Mouse (Mus musculus) cerebellum, adult 9-11 months (tissue): Measurements from ENCODE around the gene Wnt3a.

Source experiments
- DNase-seq: peaks from one replicate; pipeline ENCODE4 v3.0.0; 2022

Gene Wnt3a

GRCm38 (mm10) chr11:59260706-59261493 lies 29.7 kb downstream of the Wnt3a start:
- DNase-seq = no peak

DNA sequence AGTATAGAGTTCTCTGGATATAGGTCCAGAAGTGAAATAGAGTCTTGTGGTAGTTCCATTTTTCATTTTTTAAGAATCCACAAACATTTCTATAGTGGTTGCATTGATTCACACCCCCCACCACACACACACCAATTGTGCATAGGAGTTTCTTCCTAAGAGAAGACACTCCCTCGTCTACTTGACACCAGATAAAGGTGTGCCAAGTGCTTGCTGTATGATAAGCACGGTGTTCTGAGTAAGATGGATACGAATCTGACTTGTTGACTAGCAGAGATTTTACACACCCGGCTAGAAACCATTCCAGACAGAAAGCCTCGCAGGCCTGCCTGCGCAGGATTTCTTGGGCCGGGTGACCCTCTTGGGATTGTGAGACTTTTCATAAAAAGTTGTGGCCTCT lies 30.9 kb downstream of the Wnt3a start:
- DNase-seq = no peak

GRCm38 (mm10) chr11:59248101-59248500 lies 42.5 kb downstream of the Wnt3a start:
- DNase-seq = no peak

DNA sequence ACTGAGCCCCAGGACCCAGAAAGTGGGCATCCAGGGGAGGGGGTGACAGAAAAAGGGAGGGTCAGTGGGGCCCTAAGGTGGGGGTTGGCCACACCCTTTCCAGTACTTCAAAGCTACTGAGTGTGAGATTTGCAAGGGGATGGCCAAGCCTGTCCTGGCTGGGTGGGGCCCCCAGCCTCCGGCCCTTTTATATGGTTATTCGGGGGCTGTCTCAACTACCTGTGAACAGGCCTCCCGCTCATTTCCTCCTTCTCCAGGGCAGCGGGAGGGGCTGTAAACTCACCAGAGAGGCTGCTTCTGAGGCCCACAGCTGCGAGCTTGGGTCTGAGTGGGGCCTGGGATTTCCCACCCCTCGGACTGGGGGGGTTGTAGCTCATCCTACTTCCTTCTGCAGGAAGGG lies 46.7 kb downstream of the Wnt3a start:
- no peak for DNase-seq

DNA sequence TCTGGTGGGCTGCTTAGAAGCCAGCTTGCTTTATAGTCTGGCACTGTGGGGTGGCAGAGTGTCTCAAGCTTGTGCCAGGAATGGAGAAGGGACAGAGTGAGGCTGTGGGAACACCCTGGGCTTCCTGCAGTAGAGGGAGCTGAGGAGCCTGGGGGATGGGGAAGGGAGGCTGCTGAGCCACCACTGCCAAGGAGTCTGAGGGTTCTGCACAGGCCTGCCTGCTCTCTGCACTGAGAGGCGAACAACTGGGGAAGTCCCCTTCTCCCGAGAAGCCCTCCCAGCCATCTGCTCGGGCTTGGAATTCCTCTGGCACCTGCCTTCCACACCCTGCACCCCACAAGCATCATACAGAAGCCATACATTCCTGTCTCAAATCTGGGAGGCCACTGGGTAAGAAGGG lies 48.7 kb downstream of the Wnt3a start:
- DNase-seq = no peak

DNA sequence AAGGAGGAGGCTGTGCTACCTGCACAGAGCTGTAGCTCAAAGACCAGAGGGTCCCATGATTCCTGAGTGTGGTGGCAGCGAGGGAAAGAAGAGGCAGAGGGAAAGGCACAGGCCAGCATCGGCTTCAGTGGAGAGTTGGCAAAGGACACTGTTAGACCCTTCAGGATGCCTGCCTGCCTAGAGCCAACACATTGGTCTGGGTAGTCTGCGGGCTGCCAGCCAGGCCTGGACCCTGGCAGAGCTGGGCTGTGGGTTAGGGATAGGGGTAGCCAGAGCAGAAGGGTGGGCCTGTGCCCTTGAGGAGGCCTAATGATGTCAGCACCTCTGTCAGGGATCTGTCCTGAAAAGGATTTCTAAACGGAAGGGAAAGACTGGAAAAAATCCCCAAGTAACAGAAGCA lies 50.8 kb downstream of the Wnt3a start:
- no peak for DNase-seq

GRCm38 (mm10) chr11:59239428-59239785 lies 51.1 kb downstream of the Wnt3a start:
- DNase-seq = no peak

- DNase-seq = peak; percentile 87
These were observed 51.8 kb downstream of the Wnt3a start for GRCm38 (mm10) chr11:59238525-59239427.

GRCm38 (mm10) chr11:59232797-59233196 lies 57.8 kb downstream of the Wnt3a start:
- no peak for DNase-seq

DNA sequence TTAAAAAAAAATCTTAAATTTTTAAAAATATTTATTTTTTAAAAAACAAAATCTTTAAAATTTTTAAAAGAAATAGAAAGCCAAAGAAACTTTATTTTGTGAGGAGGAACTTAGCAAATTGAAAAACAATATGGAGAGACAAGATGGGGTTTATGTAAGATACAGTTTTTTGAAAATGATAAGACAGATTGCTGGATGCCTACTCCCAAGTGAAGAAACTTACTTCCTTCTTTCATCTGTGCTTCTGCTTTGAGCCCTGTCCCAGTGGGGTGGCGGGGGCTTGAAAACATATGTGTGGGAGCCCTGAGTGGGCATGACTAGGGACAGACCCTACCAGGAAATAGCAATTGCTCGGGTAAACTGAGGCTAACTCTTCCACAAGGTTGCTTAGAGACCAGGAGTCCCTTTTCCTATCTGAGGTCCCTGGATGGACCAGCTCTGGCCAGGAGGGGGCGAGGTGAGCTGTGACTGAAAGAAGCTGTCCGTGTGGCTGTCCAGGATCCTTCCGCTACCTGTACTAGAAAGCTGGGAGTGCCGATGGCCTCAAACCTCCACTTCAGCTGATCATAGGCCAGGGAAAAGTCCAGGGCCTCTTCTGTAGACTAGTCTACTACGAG lies 60.3 kb downstream of the Wnt3a start:
- DNase-seq = peak; percentile 67

DNA sequence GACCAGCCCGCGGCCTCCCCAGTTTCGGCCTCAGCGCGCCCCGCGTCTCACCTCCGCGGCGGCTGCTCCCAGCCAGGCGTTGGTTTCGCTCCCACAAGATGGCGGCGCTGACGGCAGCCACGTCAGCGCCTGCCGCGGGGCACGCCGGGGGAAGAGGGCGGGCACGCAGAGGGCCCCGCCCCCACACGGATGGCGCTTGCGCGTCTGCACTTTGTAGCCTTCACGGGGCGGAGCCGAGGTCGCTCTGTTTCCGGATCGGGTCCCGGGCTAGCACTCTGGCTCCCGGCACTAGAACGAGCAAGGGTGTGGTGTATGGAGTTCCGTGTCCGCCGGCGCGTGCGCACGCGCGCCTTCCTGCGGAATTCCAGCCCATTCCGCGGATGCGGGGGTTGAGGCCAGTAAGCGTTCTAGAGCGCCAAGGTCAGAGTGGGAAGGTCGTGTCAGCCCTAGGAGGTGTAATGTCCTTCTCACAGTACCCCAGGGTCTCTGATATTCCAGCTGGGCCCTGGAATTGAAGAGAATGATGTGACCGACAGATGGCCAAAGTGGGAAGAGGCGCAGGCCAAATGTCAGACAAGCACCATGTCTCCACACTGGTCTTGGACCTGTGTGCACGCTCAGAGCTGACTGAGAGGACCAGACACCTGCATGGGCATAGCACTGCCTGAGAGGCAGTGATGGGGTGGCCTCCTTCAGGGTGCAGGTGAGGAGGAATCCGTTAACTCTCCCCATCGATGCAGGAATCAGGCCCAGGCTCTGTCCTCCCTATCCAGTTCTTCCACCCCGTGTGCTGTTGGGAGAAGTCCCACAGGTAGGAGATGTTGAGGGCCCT lies 62.2 kb downstream of the Wnt3a start, which contains the start of gene Arf1:
Arf1 (minus strand) TSS at position 149 of the 832 bp plus-strand sequence.
- DNase-seq = peak; percentile 96

DNA sequence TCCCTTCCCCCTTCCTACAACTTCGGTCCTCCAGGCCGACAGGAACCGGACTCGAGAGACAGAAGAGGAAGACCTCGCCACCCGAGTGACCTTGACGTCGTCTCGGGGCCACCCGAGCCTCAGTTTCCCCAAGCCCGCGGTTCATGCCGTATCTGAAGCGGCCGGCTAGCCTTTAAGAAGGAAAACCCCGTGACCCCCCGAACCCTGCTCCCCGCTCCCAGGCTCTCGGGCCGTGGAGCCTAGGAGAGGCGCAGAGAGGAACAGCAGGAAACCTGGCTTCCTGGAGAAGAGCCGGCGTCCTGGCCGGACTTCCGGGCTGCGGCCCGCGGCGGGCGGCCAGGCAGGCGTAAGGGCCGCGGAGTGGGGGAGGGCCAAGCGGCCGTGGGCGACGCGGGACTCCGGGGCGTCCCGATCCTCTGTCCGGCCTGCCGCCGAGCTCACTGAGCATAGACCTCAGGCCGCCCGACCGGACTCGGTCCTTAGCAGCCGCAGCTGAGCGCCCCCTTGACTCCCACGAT lies 62.9 kb downstream of the Wnt3a start:
- DNase-seq = no peak

GRCm38 (mm10) chr11:59226787-59227603 lies 63.6 kb downstream of the Wnt3a start:
- no peak for DNase-seq

DNA sequence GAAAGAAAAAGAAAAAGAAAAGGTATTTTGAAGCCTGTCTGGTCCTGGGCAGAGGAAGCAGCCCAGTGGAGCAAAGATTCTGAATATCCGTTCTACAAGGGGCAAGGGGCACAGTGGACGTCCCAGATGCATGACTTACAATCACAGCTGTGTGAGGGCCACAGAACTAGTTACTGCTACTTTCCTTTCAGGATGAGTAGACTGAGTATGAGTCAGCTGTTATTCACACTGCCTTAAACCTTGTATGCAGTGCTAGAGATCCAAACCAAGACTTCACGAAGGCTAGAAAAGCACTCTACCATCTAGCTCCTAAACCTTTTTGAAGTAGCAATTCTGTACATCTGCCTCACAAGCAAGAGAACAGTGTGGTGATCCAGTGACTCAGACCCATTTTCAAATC lies 64.3 kb downstream of the Wnt3a start:
- no peak for DNase-seq

DNA sequence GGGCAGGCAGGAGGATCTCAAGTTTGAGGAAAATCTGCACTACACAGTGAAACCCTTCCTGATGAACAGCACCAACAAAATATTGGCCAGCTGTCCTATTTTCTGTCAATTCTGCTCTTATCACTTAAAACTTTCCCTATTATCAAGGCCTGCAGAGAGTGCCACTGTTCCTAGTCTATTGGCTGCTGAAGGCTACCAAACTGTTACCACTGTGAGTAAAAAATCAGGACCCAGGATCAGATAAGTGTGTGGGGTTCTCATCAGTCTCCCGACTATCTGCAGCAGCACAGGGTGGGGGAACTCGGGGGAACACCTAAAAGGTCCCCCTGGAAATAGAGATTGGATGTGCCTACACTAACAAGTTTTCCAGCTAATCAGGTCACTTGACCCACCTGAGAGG lies 65.4 kb downstream of the Wnt3a start:
- no peak for DNase-seq

- DNase-seq = no peak
These were observed 66.1 kb downstream of the Wnt3a start for GRCm38 (mm10) chr11:59224470-59224869.

GRCm38 (mm10) chr11:59224025-59224424 lies 66.5 kb downstream of the Wnt3a start:
- DNase-seq = no peak

- DNase-seq = no peak
These were observed 68.2 kb downstream of the Wnt3a start for GRCm38 (mm10) chr11:59222306-59222705.

DNA sequence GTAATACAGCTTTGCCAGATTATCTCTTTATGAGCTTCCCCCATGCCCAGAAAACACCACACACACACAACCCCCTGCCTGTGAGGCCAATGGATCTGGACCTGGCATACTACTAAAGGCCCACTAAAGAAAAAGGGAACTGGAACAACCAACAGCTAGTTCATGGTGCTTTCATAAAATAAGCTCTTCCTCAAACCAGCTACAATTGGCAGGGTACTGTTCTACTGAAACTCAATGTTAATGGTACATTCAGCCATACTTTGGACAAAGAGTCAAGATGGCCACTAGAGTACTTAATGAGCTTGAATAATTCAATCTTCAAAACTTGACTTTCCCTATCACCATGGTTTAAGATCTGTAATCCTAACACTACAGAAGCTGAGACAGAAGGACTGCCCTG lies 68.9 kb downstream of the Wnt3a start:
- DNase-seq = no peak

GRCm38 (mm10) chr11:59219064-59219463 lies 71.5 kb downstream of the Wnt3a start:
- no peak for DNase-seq

- no peak for DNase-seq
These were observed 72.1 kb downstream of the Wnt3a start for GRCm38 (mm10) chr11:59218389-59218998.
